Mouse (Mus musculus): ENCODE measurements around the gene Ildr2.

- TF ChIP-seq GATA1 (IDR thresholded peaks at IDR 0.05; ENCODE audit: borderline replicate concordance, low read length) = no peak
- no peak for TF ChIP-seq FLI1 (IDR thresholded peaks at IDR 0.05; ENCODE audit: low read length)
Observed at GRCm38 (mm10) chr1:166344300-166345077, 90.5 kb downstream of the Ildr2 start.

All from megakaryocyte, embryonic 14.5 days (primary cell).